Mouse (Mus musculus): ENCODE results near the gene Dstyk. TPM values are rescaled to one million over a fixed set of nuclear protein-coding genes. Genes with fewer than 3 reads are reported as not detected.
A peak's percentile ranks its signal among the peaks of the same experiment; 100 is the strongest.

Dstyk gene
- total RNA-seq, 1 experiment from 2014 or later, result 29.6 TPM

GRCm38 (mm10) chr1:132474496-132474895, 57.1 kb downstream of the Dstyk start:
- ATAC-seq (replicated peaks in 1 of 2; ENCODE audit: insufficient read depth in 1 of 2, low FRiP score in 2 of 2, low TSS enrichment in 1 of 2, low read depth in 1 of 2, poor library complexity in 2 of 2, severe bottlenecking in 2 of 2), result no peak

DNA sequence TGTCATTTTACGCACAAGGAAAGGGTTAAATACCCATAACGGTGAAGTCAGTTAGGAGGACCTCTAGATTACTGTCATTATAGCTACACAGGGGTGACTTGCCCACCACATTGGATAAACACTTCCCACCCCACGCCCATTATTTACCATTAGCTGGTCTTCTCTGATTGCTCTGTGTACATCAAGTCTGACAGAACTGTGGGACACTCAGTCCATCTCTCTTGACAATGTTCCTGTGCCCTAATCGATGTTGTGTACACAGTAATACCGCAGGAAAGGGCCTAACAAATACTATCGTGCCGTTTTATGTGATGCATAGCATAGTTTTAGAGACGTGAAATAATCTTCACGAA, 59.2 kb downstream of the Dstyk start:
- peak in 1 of 2 experiments; percentile 13; a peak in 2 of 4 replicates for ATAC-seq (replicated peaks in 1 of 2; ENCODE audit: insufficient read depth in 1 of 2, low FRiP score in 2 of 2, low TSS enrichment in 1 of 2, low read depth in 1 of 2, poor library complexity in 2 of 2, severe bottlenecking in 2 of 2)

GRCm38 (mm10) chr1:132476928-132477691, 59.8 kb downstream of the Dstyk start, which contains the start of gene Rbbp5:
Gene Rbbp5, plus strand, starts transcription at chr1:132477365.
- ATAC-seq (replicated peaks in 1 of 2; ENCODE audit: insufficient read depth in 1 of 2, low FRiP score in 2 of 2, low TSS enrichment in 1 of 2, low read depth in 1 of 2, poor library complexity in 2 of 2, severe bottlenecking in 2 of 2), result peak; percentile 87 to 96

DNA sequence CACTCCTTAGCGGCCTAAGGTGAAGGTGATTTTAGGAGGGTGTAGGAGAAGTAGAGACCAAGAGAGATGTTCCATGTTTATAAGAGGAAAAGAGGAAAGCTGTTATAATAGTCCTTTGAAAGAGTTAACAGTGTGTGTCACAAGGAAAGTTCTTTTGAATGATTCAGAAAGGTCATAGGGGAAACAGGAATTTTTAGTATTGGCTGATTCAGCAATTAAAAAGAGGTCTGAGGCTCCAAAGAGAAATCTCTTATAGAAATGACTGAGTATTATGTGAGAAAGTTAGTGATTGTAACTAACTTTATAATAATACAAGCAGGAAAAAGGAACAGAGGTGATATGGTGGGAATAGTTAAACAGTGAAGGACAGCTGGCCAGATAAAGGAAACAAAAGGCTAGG, 62.1 kb downstream of the Dstyk start:
- ATAC-seq (replicated peaks in 1 of 2; ENCODE audit: insufficient read depth in 1 of 2, low FRiP score in 2 of 2, low TSS enrichment in 1 of 2, low read depth in 1 of 2, poor library complexity in 2 of 2, severe bottlenecking in 2 of 2), result no peak

GRCm38 (mm10) chr1:132481619-132482018, 64.3 kb downstream of the Dstyk start:
- ATAC-seq (replicated peaks in 1 of 2; ENCODE audit: insufficient read depth in 1 of 2, low FRiP score in 2 of 2, low TSS enrichment in 1 of 2, low read depth in 1 of 2, poor library complexity in 2 of 2, severe bottlenecking in 2 of 2), result no peak

DNA sequence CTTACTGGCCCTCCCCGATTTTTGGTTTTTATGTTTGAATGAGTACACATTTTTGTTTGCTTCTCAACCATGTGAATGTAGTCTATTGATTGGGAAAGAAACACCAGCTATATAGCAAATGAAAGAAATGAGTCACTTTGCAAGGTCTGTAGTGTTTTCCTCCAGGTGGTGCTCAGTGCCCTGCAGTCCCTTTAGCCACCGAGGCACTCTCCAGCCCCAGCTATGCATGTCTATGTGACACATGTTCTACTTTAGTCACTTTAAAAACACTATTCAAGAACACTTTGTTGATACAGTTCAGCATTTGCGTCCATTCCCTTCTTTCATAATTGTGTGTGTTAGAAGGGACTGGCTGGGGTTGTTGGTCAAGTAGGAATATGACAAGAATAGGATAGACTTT, 65.9 kb downstream of the Dstyk start:
- no peak for ATAC-seq (replicated peaks in 1 of 2; ENCODE audit: insufficient read depth in 1 of 2, low FRiP score in 2 of 2, low TSS enrichment in 1 of 2, low read depth in 1 of 2, poor library complexity in 2 of 2, severe bottlenecking in 2 of 2)

DNA sequence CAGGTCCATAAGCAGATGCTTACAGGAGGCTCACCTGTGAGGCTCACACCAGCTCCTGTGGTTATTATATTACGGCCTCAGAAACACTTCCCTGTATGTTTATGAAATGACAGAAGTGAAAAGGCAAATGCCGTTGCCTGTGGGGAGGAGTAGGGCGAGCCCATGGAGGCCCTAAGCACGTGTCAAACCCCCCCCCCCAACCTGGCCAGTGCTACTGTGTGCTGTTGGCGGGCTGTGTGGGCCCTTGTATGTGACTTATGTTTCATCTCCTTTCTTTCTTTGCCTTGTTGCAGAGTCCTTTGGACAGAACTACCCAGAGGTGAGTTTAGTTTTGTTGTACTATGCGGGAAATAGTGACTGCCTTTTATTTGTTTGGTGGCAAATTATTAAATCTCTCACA, 66.4 kb downstream of the Dstyk start:
- ATAC-seq (replicated peaks in 1 of 2; ENCODE audit: insufficient read depth in 1 of 2, low FRiP score in 2 of 2, low TSS enrichment in 1 of 2, low read depth in 1 of 2, poor library complexity in 2 of 2, severe bottlenecking in 2 of 2), result no peak

GRCm38 (mm10) chr1:132500535-132500934, 83.2 kb downstream of the Dstyk start:
- no peak for ATAC-seq (replicated peaks in 1 of 2; ENCODE audit: insufficient read depth in 1 of 2, low FRiP score in 2 of 2, low TSS enrichment in 1 of 2, low read depth in 1 of 2, poor library complexity in 2 of 2, severe bottlenecking in 2 of 2)

GRCm38 (mm10) chr1:132505155-132505554, 87.8 kb downstream of the Dstyk start:
- ATAC-seq (replicated peaks in 1 of 2; ENCODE audit: insufficient read depth in 1 of 2, low FRiP score in 2 of 2, low TSS enrichment in 1 of 2, low read depth in 1 of 2, poor library complexity in 2 of 2, severe bottlenecking in 2 of 2), result no peak

GRCm38 (mm10) chr1:132506058-132506457, 88.7 kb downstream of the Dstyk start, which contains the start of gene Tmem81:
Gene Tmem81, plus strand, starts transcription at chr1:132506230.
- ATAC-seq (replicated peaks in 1 of 2; ENCODE audit: insufficient read depth in 1 of 2, low FRiP score in 2 of 2, low TSS enrichment in 1 of 2, low read depth in 1 of 2, poor library complexity in 2 of 2, severe bottlenecking in 2 of 2), result no peak

- ATAC-seq (replicated peaks in 1 of 2; ENCODE audit: insufficient read depth in 1 of 2, low FRiP score in 2 of 2, low TSS enrichment in 1 of 2, low read depth in 1 of 2, poor library complexity in 2 of 2, severe bottlenecking in 2 of 2), result no peak
These were observed 89.3 kb downstream of the Dstyk start for GRCm38 (mm10) chr1:132506656-132507055.

DNA sequence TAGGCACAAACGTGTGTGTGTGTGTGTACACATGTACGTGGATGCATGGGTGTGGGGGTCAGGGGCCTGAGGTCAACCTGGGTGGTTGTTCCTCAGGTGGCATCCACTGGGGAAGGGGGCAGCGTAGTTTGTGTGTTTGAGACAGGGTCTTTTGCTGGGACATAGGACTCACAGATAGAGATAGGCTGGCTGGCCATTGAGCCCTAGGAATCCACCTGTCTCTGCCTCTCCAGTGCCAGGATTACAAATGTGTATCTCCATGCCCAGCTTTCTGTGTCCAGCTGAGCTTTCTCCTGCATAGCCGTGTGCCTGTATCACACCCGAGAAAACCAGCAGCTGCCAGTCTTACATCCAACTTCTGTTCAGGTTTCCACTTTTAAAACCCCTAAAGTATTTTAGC, 92.4 kb downstream of the Dstyk start:
- no peak for ATAC-seq (replicated peaks in 1 of 2; ENCODE audit: insufficient read depth in 1 of 2, low FRiP score in 2 of 2, low TSS enrichment in 1 of 2, low read depth in 1 of 2, poor library complexity in 2 of 2, severe bottlenecking in 2 of 2)

DNA sequence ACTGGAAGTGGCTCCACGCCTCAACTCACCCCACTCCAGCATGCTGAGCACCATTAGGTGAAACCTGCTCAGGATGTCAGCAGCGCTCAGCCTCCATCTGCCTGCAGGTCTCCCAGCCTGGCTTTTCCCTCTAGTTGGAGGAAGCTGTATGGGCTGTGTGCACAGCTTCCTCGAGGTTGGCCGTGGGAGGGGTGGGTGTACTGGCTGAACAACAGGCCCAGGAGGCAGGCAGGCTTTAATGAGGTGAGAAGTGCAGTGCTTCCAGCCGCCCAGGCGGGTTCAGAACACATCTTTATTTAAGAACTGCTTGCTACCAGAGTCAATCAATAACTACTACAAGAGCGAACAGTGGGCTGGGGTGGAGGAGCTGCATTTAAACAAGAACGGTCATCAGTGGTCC, 94.2 kb downstream of the Dstyk start:
- ATAC-seq (replicated peaks in 1 of 2; ENCODE audit: insufficient read depth in 1 of 2, low FRiP score in 2 of 2, low TSS enrichment in 1 of 2, low read depth in 1 of 2, poor library complexity in 2 of 2, severe bottlenecking in 2 of 2), result no peak

GRCm38 (mm10) chr1:132512106-132512505, 94.8 kb downstream of the Dstyk start:
- no peak for ATAC-seq (replicated peaks in 1 of 2; ENCODE audit: insufficient read depth in 1 of 2, low FRiP score in 2 of 2, low TSS enrichment in 1 of 2, low read depth in 1 of 2, poor library complexity in 2 of 2, severe bottlenecking in 2 of 2)

DNA sequence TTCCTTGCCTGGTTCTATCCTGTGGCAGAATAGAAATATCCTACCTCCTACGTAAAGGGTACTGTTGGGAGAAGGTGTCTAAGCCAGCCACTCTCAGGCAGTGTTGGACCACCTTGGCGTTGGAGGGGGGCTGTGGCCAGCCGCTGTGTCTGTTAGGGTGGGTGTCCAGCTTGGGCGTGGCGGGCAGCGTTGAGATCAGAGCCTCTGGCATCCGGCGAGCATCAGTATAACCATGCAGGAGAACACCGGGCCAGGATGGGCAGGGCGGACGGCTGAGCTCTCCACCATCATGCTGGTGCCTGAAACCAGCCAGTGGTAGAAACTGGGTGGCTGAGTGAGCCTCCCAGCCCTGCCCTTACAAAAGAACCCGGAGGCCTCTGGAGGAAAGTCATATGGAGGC, 98.0 kb downstream of the Dstyk start:
- no peak for ATAC-seq (replicated peaks in 1 of 2; ENCODE audit: insufficient read depth in 1 of 2, low FRiP score in 2 of 2, low TSS enrichment in 1 of 2, low read depth in 1 of 2, poor library complexity in 2 of 2, severe bottlenecking in 2 of 2)

Other genes starting within 250 kb of the Dstyk start
- not detected in 2 replicates for gene Lemd1, start 226.1 kb upstream of the Dstyk start, total RNA-seq (2017)
- gene AC124108.1, start 226.1 kb upstream of the Dstyk start, total RNA-seq (2017), result not detected in 2 replicates
- not detected in 2 replicates for gene Gm10188, start 187.8 kb upstream of the Dstyk start, total RNA-seq (2017)
- not detected in 2 replicates for gene Klhdc8a, start 118.9 kb upstream of the Dstyk start, total RNA-seq (2017)
- gene Nuak2, start 101.4 kb upstream of the Dstyk start, total RNA-seq (2017), result 7.3 and 11.1 TPM in 2 replicates
- gene Tmcc2, start 26.3 kb upstream of the Dstyk start, total RNA-seq (2017), result 9.4 and 10.1 TPM in 2 replicates
- gene Rbbp5, start 59.8 kb downstream of the Dstyk start, total RNA-seq (2017), result 62.4 and 63.9 TPM in 2 replicates
- gene Tmem81, start 88.7 kb downstream of the Dstyk start, total RNA-seq (2017), result 3.0 and 7.1 TPM in 2 replicates
- gene Cntn2, start 125.7 kb downstream of the Dstyk start, total RNA-seq (2017), result not detected in 2 replicates